Mouse (Mus musculus) heart, embryonic 11.5 days (tissue): ENCODE measurements around the gene Epb41. TPM values are rescaled to one million over a fixed set of nuclear protein-coding genes. Genes with fewer than 3 reads are reported as not detected.
A peak's percentile ranks its signal among the peaks of the same experiment; 100 is the strongest.

Source experiments
- ATAC-seq: fragments of 200-750 bp; cut with Nextera tagmentation; replicated peaks from 2 replicates; pipeline ENCODE4 v1.8.0; 2017; ENCODE audit warnings: moderate library complexity; ENCODE audit not compliant: insufficient number of reproducible peaks, low FRiP score, low TSS enrichment
- H3K27ac ChIP-seq: fragments of 300-500 bp; sonication (generic); 2 replicates; pipeline ENCODE4 v1.5.1; 2014; ENCODE audit warnings: mild to moderate bottlenecking, low read depth, low read length
- H3K27me3 ChIP-seq: fragments of 300-500 bp; sonication (generic); 2 replicates; pipeline ENCODE4 v1.6.1; 2014; ENCODE audit warnings: mild to moderate bottlenecking, low read length, mixed read lengths; ENCODE audit not compliant: control insufficient read depth, insufficient read depth
- H3K36me3 ChIP-seq: fragments of 300-500 bp; sonication (generic); 2 replicates; pipeline ENCODE4 v1.6.1; 2014; ENCODE audit warnings: mild to moderate bottlenecking, low read length, moderate library complexity, mixed read lengths; ENCODE audit not compliant: control insufficient read depth, insufficient read depth
- H3K4me1 ChIP-seq: fragments of 300-500 bp; sonication (generic); 2 replicates; pipeline ENCODE4 v1.6.1; 2014; ENCODE audit warnings: low read length; ENCODE audit not compliant: control insufficient read depth, insufficient read depth
- H3K4me2 ChIP-seq: fragments of 300-500 bp; sonication (generic); 2 replicates; pipeline ENCODE4 v1.6.1; 2014; ENCODE audit warnings: mild to moderate bottlenecking, moderate library complexity
- H3K4me3 ChIP-seq: fragments of 300-500 bp; sonication (generic); 2 replicates; pipeline ENCODE4 v1.5.1; 2014; ENCODE audit warnings: low read depth, low read length
- H3K9ac ChIP-seq: fragments of 300-500 bp; sonication (generic); 2 replicates; pipeline ENCODE4 v1.6.1; 2014; ENCODE audit warnings: mild to moderate bottlenecking, low read depth, low read length, moderate library complexity
- H3K9me3 ChIP-seq: fragments of 300-500 bp; sonication (generic); replicated peaks from 2 replicates; pipeline ENCODE4 v1.6.1; 2016; ENCODE audit warnings: low read length; ENCODE audit not compliant: control insufficient read depth
- WGBS: fragments of 180-500 bp; shearing (Covaris S2); extraction: QIAGEN DNeasy Blood & Tissue Kit; methylation state at CpG from one replicate; pipeline ENCODE4 v1.1.7; 2014; ENCODE audit not compliant: insufficient replicate concordance; 5-methylcytosine and 5-hydroxymethylcytosine counted together
- polyA plus RNA-seq: library from polyadenylated mRNA; unstranded; fragments of >200 nt; fragmentation: Nextera tagmentation; extraction: Ambion mirVana; gene quantifications from 2 replicates; pipeline ENCODE4 v1.2.1, GENCODE M21; 2014

Epb41 gene
- polyA plus RNA-seq, 1 experiment from 2014 or later = 73.2 TPM

DNA sequence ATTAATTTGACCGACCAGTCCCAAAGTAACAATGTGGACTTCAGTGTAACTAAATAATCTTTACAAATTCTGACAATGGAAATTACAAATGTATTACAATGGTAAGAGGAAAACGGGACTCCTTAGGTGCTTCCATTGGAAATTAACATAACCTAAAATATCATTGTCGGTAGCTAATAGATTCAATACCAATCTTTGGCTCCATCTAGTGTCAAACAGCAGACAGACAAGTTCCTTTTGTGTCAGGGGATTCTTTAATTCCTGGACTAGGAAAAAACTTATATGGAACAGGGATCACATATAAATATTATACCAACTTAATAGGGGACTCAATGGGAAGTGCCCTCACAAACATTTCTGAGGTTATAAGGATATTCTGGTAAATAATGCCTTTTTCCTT is 26.0 kb upstream of the Epb41 start:
- Histone ChIP-seq H3K9me3 (no peaks in the 10 kb centered on the region), H3K4me2 (no peak overlapping the region), H3K4me1 (peaks cover 5% of the 10 kb centered on the region), H3K4me3 (no peak overlapping the region), H3K36me3 (no peaks in the 10 kb centered on the region), H3K27ac (no peak overlapping the region), H3K27me3 (no peaks in the 10 kb centered on the region), H3K9ac (no peak overlapping the region)
- WGBS = 47% methylated on average over 3 of the region's 3 CpGs
- ATAC-seq = no peak

DNA sequence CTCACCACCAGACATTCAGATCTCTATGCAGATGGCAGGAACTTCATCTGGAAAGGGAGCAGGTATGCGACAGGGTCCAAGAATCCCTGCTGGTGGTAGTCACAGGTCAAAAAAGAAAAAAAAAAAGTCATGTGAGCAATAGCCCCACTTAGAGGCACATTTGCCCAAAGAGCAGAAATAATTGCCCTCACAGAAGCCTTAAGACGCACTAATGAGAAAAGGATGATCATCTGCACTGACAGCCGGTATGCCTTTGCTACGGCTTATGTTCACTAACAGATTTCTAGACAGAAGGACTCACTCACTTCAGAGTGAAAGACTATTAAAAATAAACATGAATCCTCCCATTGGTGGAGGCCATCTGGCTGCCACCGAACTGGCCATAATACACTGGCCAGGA is 24.4 kb upstream of the Epb41 start:
- WGBS = 72% methylated on average over 5 of the region's 5 CpGs
- Histone ChIP-seq H3K4me3 (no peak overlapping the region), H3K4me1 (peaks cover 5% of the 10 kb centered on the region), H3K9ac (no peak overlapping the region), H3K36me3 (no peaks in the 10 kb centered on the region), H3K9me3 (no peaks in the 10 kb centered on the region), H3K27me3 (no peaks in the 10 kb centered on the region), H3K4me2 (no peak overlapping the region), H3K27ac (no peak overlapping the region)
- ATAC-seq = no peak

DNA sequence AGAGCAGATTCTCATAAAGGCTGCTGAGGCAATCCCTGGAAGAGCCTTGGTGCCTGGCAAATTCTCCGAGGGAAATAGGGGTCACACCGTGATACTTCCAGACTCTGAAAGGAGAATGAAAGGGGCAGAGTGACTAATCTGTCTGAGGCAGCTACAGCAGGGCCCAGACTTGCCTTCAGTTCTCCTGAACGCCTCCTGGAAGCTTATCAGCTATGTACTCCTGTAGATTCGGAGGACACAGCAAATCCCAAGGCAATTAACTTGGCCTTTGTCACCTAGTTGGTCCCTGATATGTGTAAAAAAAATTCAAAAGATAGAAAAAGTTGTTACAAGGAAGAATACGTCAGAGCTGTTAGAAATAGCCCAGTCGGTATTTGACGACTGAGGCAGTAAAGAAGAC is 19.9 kb upstream of the Epb41 start:
- Histone ChIP-seq H3K9ac (no peak overlapping the region), H3K4me1 (peaks cover 5% of the 10 kb centered on the region), H3K27me3 (no peaks in the 10 kb centered on the region), H3K9me3 (no peaks in the 10 kb centered on the region), H3K4me2 (no peak overlapping the region), H3K27ac (no peak overlapping the region), H3K36me3 (no peaks in the 10 kb centered on the region), H3K4me3 (no peak overlapping the region)
- WGBS = 52% methylated on average over 7 of the region's 7 CpGs
- no peak for ATAC-seq

DNA sequence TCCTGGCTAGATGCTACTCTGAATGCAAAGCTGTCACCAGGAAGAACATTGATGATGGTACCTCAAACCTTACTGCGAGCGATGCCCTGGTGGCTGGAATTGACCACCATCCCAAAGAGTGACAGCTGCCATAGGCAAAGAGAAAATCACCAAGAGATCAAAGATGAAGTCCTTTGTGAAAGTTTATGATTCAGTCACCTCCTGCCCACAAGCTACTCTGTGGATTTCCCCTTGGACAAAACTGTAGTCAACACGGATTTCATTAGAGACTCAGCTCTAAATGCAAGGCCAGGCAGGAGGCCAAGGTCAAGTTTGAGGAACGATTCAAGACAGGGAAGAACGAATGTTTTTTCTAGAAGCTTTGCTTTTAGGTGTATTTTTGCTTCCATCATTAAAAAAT is 18.8 kb upstream of the Epb41 start:
- WGBS = 87% methylated on average over 5 of the region's 5 CpGs

DNA sequence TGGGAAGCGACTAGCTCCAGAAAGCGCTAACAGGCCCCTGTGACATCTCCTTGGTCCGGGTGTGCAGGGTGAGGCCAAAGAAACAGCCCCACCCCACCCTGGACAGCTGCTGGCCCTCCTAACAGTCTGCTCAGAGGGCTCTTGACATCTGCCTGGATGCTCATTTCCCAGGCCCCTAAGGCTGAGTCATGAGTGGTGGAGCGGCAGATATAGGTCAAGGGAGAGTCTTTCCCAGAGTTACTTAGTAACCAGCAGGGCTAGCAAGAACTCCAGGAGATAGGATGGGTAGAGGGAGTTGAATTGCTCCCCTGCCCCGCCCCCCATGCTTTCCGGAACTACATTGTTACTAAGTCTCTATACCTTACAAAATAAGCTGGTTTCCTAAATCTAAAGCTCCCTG is 18.0 kb upstream of the Epb41 start:
- Histone ChIP-seq H3K27me3 (no peaks in the 10 kb centered on the region), H3K36me3 (no peaks in the 10 kb centered on the region), H3K9me3 (no peaks in the 10 kb centered on the region), H3K4me1 (no peaks in the 10 kb centered on the region), H3K9ac (no peak overlapping the region), H3K4me3 (no peak overlapping the region), H3K4me2 (no peak overlapping the region), H3K27ac (no peak overlapping the region)
- no peak for ATAC-seq
- 79% methylated on average over 6 of the region's 6 CpGs for WGBS

More for the DNA sequence above, 18.8 kb upstream of the Epb41 start:
- ATAC-seq = no peak
- H3K27ac ChIP-seq = no peak overlapping the region
- no peaks in the 10 kb centered on the region for H3K27me3 ChIP-seq
- H3K4me3 ChIP-seq = no peak overlapping the region
- no peaks in the 10 kb centered on the region for H3K9me3 ChIP-seq
- H3K4me1 ChIP-seq = no peaks in the 10 kb centered on the region; the same call in 1 of the 2 replicates
- no peak overlapping the region for H3K9ac ChIP-seq
- H3K36me3 ChIP-seq = no peaks in the 10 kb centered on the region
- H3K4me2 ChIP-seq = no peak overlapping the region

DNA sequence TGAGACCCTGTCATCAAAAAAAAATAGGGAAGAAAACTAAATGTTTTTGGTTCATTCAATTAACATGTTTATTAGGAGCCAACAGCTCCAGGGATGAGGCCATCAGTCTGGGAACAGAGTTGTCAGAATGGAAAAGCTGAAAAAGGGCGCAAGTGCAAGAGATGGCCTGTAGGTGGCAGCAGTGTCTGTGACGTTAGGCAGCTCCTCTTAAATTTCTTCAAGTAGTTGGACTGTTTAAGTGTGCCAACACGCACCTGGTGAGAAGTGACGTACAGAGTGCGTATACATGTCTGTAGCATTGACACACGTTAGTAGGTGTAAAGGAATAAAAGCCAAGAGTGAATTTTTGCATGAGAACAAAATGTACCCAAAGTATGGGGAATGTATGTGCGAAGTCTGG is 13.8 kb upstream of the Epb41 start:
- H3K27me3 ChIP-seq = no peaks in the 10 kb centered on the region
- H3K27ac ChIP-seq = no peak overlapping the region
- no peak overlapping the region for H3K4me2 ChIP-seq
- ATAC-seq = no peak
- no peaks in the 10 kb centered on the region for H3K4me1 ChIP-seq
- no peak overlapping the region for H3K4me3 ChIP-seq
- H3K9me3 ChIP-seq = no peaks in the 10 kb centered on the region
- 19% methylated on average over 7 of the region's 7 CpGs for WGBS
- no peak overlapping the region for H3K9ac ChIP-seq
- no peaks in the 10 kb centered on the region for H3K36me3 ChIP-seq

DNA sequence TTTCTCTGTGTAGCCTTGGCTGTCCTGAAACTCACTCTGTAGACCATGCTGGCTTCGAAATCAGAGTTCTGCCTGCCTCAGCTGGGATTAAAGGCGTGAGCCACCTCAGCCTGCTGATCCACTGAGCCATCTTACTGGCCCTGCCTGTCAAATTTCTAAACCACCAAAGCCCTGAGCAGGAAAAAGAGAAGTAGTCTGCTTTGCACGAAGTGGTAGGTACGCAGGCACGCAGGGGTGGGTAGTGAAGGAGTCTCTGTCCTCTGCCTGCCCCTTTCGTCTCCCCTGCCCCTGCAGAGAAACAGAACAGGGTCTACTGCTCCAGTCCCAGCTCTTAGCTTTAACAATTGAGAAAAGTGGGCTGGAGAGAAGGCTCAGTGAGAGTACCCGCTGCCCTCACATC is 10.0 kb upstream of the Epb41 start:
- no peaks in the 10 kb centered on the region for H3K36me3 ChIP-seq
- H3K27me3 ChIP-seq = no peaks in the 10 kb centered on the region
- no peak overlapping the region for H3K27ac ChIP-seq
- H3K4me2 ChIP-seq = no peak overlapping the region
- no peak overlapping the region for H3K4me3 ChIP-seq
- no peaks in the 10 kb centered on the region for H3K9me3 ChIP-seq
- no peaks in the 10 kb centered on the region for H3K4me1 ChIP-seq
- WGBS = 81% methylated on average over 7 of the region's 7 CpGs
- no peak overlapping the region for H3K9ac ChIP-seq
- no peak for ATAC-seq

DNA sequence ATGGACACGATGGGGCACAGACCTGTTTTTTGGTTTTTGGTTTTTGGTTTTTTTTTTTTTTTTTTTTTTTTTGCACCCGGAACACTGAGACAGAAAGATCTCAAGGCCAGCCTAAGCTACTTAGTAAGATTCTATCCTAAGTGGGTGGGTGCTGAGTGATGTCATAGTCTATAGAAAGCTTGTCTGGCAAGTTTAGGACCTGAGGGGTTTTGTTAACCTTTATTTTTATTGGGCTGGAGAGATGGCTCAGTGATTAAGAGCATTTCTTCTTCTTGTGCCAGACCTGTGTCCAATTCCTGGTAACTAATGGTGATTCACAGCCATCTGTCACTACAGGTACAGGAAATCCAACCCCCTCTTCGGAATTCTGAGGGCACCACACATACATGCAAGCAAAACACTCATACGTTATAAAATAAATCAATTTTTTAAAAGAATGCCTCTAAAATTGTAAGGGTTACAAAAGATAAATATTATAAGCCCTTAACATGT is 5.4 kb upstream of the Epb41 start:
- WGBS = 51% methylated on average over 4 of the region's 4 CpGs
- no peak overlapping the region for H3K4me2 ChIP-seq
- H3K9me3 ChIP-seq = no peaks in the 10 kb centered on the region
- H3K4me3 ChIP-seq = no peak overlapping the region
- H3K27me3 ChIP-seq = no peaks in the 10 kb centered on the region
- H3K36me3 ChIP-seq = no peaks in the 10 kb centered on the region
- peaks cover 34% of the 10 kb centered on the region for H3K4me1 ChIP-seq
- ATAC-seq = no peak
- H3K27ac ChIP-seq = no peak overlapping the region
- no peak overlapping the region for H3K9ac ChIP-seq

DNA sequence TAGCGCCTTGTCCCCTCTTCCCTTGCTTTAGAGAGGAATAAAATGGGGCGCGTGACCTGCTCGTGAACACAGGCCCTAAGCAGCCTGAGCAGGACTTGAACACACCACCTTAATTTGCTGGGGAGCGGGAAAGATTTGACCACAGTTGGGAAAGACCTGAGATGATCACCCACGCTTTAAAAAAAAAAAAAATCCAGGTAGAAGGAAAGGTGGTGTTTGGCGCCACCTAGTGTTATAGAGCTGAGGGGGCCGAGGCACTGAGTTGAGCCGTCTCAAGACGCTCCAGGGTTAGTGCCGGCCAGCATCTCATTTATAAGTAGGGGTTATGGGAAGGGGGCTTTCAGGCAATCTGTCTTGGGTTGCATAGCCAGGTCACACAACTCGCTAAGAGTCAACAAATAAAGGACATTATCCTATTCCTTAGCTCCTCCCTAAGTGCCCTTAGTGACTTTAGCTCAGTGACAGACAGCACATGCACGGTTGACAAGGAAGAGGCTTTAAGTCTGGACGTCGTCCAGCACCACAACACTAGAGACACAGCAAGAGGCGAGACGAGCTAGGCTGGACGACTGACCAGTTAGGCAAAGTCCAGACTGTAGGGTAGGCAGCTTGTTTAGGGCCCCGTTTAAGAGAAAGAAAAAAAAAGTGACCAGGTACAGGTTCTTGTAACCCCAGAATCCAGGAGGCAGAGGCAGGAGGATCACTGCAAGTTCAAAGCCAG is 4.6 kb upstream of the Epb41 start:
- H3K4me3 ChIP-seq = no peak overlapping the region
- H3K9me3 ChIP-seq = no peaks in the 10 kb centered on the region
- H3K9ac ChIP-seq = no peak overlapping the region
- no peak for ATAC-seq
- H3K36me3 ChIP-seq = no peaks in the 10 kb centered on the region
- 10% methylated on average over 19 of the region's 19 CpGs for WGBS
- H3K4me2 ChIP-seq = 0 out of 2 replicates have a peak overlapping the region, but pooled peaks have one; percentile 31
- no peak overlapping the region for H3K27ac ChIP-seq
- peaks cover 34% of the 10 kb centered on the region for H3K4me1 ChIP-seq
- H3K27me3 ChIP-seq = no peaks in the 10 kb centered on the region
